Mouse (Mus musculus) heart, adult 9 months (tissue): ENCODE measurements around the gene Disp1.
A peak's percentile ranks its signal among the peaks of the same experiment; 100 is the strongest.

Experiments
- DNase-seq, 2 experiments: peaks; one replicate each; pipeline ENCODE4 v3.0.0; 2022; ENCODE audit warnings: low spot score in 2 of 2

Disp1 gene

DNA sequence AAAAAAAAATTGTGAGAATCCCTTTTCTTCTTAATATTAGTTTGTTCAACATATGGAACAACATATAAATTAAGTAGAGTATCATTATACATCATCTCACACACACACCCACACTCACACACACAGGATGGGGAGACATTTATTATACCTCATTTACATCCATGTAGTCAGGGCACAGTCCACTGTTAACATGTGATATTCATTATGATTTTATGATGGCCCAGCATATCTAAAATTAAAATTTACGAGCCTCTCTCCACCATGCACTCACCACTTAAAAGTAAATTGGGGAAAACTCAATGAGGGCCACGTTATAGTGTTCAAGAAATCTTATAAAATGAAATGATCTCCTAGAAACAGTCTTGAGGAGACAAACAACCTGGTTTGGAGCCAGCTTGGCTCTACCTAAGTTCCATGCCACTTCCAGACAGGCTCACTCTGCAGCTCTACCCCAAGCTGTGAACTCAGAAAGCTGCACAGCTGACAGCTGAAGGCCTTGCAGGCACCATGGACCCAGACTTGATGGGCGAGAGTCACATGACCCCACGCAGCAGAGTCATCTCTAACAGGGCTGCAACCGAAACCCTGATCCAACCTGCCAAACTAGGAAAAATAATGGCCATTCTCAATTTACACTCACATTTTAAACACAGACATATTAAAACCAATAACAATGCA is 57.7 kb downstream of the Disp1 start:
- DNase-seq = no peak

DNA sequence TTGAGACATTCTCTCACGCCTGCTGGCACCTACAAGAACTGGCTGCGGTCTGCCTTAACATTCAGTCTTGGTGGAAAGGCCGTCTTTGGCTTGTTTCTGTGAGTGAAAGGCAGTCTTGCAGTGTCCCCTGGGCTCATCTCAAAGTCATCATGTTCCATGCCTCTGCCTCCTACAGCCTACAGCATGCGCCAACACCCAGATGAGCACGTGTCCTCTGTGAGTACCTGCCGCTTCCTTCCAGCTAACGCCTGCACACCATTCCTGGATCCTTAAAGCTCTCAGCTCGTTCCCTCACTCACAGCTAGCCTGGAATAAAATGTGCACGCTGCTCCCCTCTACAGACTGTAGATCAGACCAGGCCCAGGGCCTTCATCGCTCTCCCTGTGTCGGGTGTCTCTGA is 60.3 kb downstream of the Disp1 start:
- no peak for DNase-seq

GRCm38 (mm10) chr1:183160188-183160587 is 61.1 kb downstream of the Disp1 start:
- DNase-seq = no peak

GRCm38 (mm10) chr1:183159183-183159582 is 62.1 kb downstream of the Disp1 start:
- DNase-seq = no peak

DNA sequence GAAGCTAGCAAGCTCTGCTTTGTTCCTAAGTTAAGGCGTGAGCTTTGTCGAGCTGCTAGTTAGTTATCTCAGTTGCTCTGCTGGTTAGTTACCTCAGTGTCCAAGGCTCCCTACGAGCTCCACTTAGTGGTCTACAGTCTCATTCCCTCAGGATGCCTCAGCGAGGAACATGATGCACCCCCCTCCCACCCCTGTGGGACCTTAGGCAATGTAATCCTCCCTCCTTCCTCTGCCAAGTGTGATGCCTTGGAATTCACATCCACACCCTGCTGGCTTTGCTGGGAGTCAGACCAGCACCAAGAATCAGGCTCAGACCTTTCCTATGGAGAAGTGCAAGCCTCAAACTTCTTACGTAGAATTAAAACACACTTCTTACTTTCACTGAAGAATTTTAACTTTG is 65.7 kb downstream of the Disp1 start:
- DNase-seq = peak; percentile 63 to 76

GRCm38 (mm10) chr1:183154296-183155204 is 66.8 kb downstream of the Disp1 start:
- no peak for DNase-seq

DNA sequence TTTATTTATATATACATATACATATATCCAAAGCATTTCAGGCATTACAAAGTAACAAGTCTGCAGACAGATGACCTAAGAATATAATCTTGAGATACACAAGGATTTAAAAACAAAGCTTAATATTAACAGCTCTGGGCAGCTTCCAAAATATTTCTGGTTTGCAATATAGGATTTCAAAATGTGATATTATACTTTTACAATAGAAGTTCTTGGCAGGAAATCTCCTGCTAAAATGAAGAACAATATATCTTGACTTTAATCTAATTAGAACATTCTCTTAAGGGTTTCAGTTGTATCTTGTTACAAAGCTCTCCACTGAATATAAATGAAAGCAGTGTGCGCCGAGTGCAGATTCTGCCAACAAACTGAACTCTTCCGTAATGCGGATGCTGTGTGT is 68.0 kb downstream of the Disp1 start:
- no peak for DNase-seq

GRCm38 (mm10) chr1:183151510-183152319 is 69.6 kb downstream of the Disp1 start:
- DNase-seq = no peak

- DNase-seq = no peak
These were observed 70.9 kb downstream of the Disp1 start for GRCm38 (mm10) chr1:183150379-183150840.

GRCm38 (mm10) chr1:183149571-183150105 is 71.7 kb downstream of the Disp1 start:
- no peak for DNase-seq

DNA sequence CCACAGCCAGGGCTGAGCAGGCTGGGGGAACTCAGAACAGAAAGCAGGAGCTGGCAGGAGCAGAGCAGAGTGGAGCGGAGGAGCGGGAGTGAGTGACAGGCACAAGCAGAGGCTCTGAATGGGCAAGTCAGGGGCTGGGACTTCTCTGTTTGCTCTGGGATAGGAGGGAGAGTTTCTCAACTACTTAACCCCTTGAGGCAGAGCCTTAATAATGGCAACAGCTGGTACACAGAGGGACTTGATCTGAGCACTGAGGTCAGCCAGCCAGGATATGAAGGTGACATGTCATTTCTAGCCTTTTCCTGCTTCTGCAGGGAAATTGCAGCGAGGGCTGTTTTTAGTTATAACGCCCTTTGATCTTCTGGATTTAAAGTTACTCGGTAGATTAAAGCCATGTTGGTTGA is 73.9 kb downstream of the Disp1 start:
- DNase-seq = peak; percentile 65 to 75

DNA sequence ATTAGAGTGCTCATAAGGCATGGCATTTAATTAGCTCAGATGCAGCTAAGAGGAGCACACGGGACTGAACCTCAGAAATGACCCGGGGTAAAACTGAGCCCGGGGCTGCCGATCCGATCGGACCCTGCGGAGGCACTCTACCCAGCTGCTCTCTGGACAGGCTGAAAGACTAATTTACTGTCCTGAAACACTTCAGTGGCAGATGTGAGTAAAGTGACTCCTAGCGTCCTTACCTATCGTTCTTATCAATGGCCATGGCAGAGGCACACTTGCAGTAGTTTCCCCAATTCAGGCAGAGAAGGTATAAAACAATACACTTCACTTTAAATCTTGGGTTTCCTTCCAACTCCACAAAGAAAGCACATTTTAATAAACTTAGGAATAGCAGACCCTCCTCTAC is 74.5 kb downstream of the Disp1 start:
- DNase-seq = no peak

GRCm38 (mm10) chr1:183146102-183146735 is 75.1 kb downstream of the Disp1 start:
- no peak for DNase-seq

DNA sequence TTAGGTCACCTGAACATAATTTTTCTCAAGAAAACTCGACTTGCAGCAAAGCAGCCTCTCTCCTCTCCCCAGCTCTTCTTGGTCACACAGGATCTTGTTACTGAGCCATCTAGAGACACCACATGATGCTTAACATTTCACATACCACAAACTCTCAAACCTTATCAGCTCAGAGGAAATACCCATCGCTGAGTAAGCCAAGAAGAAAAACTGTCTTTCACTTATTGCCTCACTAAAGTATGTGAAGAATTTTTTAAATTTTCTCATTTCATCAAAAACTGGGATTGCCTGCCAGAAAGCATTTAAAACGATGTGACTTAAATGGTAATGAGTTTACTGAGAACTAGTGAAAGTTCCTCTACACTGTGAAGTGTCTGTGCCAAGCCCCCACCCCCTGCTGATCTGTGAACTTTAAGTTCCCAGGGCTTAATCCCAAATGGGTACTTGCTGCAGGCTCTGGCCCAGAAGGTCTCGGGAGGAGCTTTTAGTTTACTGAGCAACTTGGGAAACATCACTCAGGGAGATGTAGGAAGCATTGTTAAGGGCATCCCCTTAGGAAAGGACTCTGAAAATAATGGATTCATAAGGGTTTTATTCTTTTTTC is 76.6 kb downstream of the Disp1 start:
- DNase-seq = no peak

GRCm38 (mm10) chr1:183143246-183143645 is 78.1 kb downstream of the Disp1 start:
- DNase-seq = no peak

- no peak for DNase-seq
These were observed 78.8 kb downstream of the Disp1 start for GRCm38 (mm10) chr1:183142566-183142965.

GRCm38 (mm10) chr1:183141329-183141728 is 80.0 kb downstream of the Disp1 start:
- DNase-seq = no peak

- no peak for DNase-seq
These were observed 80.6 kb downstream of the Disp1 start for GRCm38 (mm10) chr1:183140511-183141268.

GRCm38 (mm10) chr1:183138088-183138487 is 83.2 kb downstream of the Disp1 start:
- DNase-seq = no peak

DNA sequence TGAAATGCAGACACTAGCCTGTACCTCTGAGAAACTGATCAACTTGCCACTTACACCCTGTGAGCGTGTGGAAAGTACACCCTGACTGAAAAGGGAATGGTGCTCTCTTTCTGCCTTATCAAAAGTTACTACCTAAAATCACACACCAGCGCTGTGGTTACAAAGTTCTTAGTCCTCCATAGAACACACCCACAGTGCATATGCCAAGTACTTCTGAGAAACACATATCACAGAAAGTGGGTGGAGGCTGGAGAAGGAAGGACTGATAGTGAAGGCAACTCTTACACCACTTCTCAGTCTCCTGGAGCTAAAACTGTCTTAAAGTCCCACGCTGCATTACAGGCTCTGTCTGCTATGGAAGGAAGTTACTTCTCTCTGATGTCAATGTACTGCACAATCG is 86.9 kb downstream of the Disp1 start:
- DNase-seq = no peak
